Mouse (Mus musculus): Measurements from ENCODE around the gene Smndc1.

GRCm38 (mm10) chr19:53354271-53355000, 35.9 kb downstream of the Smndc1 start:
- no peak for TF ChIP-seq CTCF (IDR thresholded peaks at IDR 0.05)
- TF ChIP-seq EP300 (IDR thresholded peaks at IDR 0.05), result no peak

Measured in lung, postnatal 0 days (tissue).